ENCODE assay signal across 7 mouse cellular contexts in genomic region chr4:43655656-43656338, GRCm38 (mm10). TPM values are rescaled to one million over a fixed set of nuclear protein-coding genes. Genes with fewer than 3 reads are reported as not detected.
DNase-seq lines count a peak whose midpoint lies in the region; ATAC-seq and TF ChIP-seq lines count a peak whose summit lies in the region.

No protein-coding gene starts in this region.

- WGBS in spleen, adult 2 months: 11% methylated on average over 34 of the region's 34 CpGs
- WGBS in forebrain, embryonic 15.5 days: 5% methylated on average over 34 of the region's 34 CpGs
- 3% methylated on average over 34 of the region's 34 CpGs for WGBS in olfactory bulb, adult 2 months

- ATAC-seq in forebrain, embryonic 15.5 days (replicated peaks): peak; percentile 59

- TF ChIP-seq CTCF in spleen, adult 2 months (IDR thresholded peaks at IDR 0.05; ENCODE audit: extremely low read depth, insufficient read depth, insufficient read length, insufficient replicate concordance): no peak
- no peak for TF ChIP-seq CTCF in olfactory bulb, adult 2 months (IDR thresholded peaks at IDR 0.05; ENCODE audit: insufficient read depth, low read depth, low read length)

- H3K27ac ChIP-seq in spleen, adult 2 months (ENCODE audit: insufficient read depth, low read length): peak overlapping the region; percentile 61
- peak overlapping the region; percentile 92 for H3K27ac ChIP-seq in forebrain, embryonic 15.5 days (replicated peaks)
- H3K27ac ChIP-seq in olfactory bulb, adult 2 months (ENCODE audit: insufficient read depth, low read depth, low read length): peak overlapping the region; percentile 76

- no peaks in the 10 kb centered on the region for H3K9me3 ChIP-seq in forebrain, embryonic 15.5 days

- no peaks in the 10 kb centered on the region for H3K27me3 ChIP-seq in spleen, adult 2 months (ENCODE audit: control insufficient read depth, insufficient read depth, low read length)
- H3K27me3 ChIP-seq in forebrain, embryonic 15.5 days: 0 out of 2 replicates have a peak, but pooled peaks cover 6% of the 10 kb centered on the region

- TF ChIP-seq POLR2A in spleen, adult 2 months (IDR thresholded peaks at IDR 0.05; ENCODE audit: low read depth, low read length): no peak
- no peak for TF ChIP-seq POLR2A in olfactory bulb, adult 2 months (IDR thresholded peaks at IDR 0.05; ENCODE audit: insufficient read depth, low read depth, low read length)

- H3K4me2 ChIP-seq in forebrain, embryonic 15.5 days (replicated peaks): peak overlapping the region; percentile 87

- peaks cover 4% of the 10 kb centered on the region; the same call in 1 of the 2 replicates for H3K4me1 ChIP-seq in spleen, adult 2 months (ENCODE audit: control insufficient read depth, insufficient read depth, insufficient read length)
- H3K4me1 ChIP-seq in forebrain, embryonic 15.5 days: peaks cover 21% of the 10 kb centered on the region
- peaks cover 9% of the 10 kb centered on the region; the same call in 1 of the 2 replicates for H3K4me1 ChIP-seq in olfactory bulb, adult 2 months (ENCODE audit: control insufficient read depth, insufficient read depth, low read length)

- H3K4me3 ChIP-seq in spleen, adult 2 months (ENCODE audit: extremely low read depth, insufficient read depth, insufficient read length): peak overlapping the region; percentile 98
- peak overlapping the region; percentile 85 for H3K4me3 ChIP-seq in forebrain, embryonic 15.5 days
- H3K4me3 ChIP-seq in olfactory bulb, adult 2 months (ENCODE audit: insufficient read depth, low read depth, low read length): peak overlapping the region; percentile 74

- no peaks in the 10 kb centered on the region for H3K36me3 ChIP-seq in spleen, adult 2 months (ENCODE audit: control insufficient read depth, insufficient read depth, low read length)
- no peaks in the 10 kb centered on the region for H3K36me3 ChIP-seq in forebrain, embryonic 15.5 days

- no peak for DNase-seq in spleen, adult 2 months (ENCODE audit: low read depth in 1 of 2, low spot score in 2 of 2)
- no peak for DNase-seq in spleen, postnatal 10 days (ENCODE audit: low spot score in 2 of 2)
- DNase-seq in kidney, postnatal 36 days: peak; percentile 62 to 71
- DNase-seq in spleen, postnatal 14 days (ENCODE audit: low spot score in 2 of 2): no peak
- DNase-seq in adrenal gland, postnatal 25 days: no peak

- peak overlapping the region; percentile 85 for H3K9ac ChIP-seq in forebrain, embryonic 15.5 days (replicated peaks)

RNA-seq across cellular contexts. Expression of gene Hint2, which starts 0.5 kb away (rescaled TPM):
- polyA plus RNA-seq in spleen, adult 2 months (2012; rRNA removed): 23.2 and 26.6 TPM in 2 replicates
- 65.5 and 74.0 TPM in 2 replicates for polyA plus RNA-seq in forebrain, embryonic 15.5 days (2015; fragmentation: Nextera tagmentation; extraction: Ambion mirVana)
- polyA plus RNA-seq in olfactory bulb, adult 2 months (2012; ENCODE audit: insufficient read depth, insufficient read length, low replicate concordance, missing spikeins): not detected in 2 replicates
- 63.7 and 75.0 TPM in 2 replicates for total RNA-seq in adrenal gland, postnatal 25 days (2021)

RNA-seq across cellular contexts. Expression of gene Spag8, which starts 2.4 kb away (rescaled TPM):
- polyA plus RNA-seq in spleen, adult 2 months (2012; rRNA removed): 0.55 and 0.57 TPM in 2 replicates
- 4.3 and 6.7 TPM in 2 replicates for polyA plus RNA-seq in forebrain, embryonic 15.5 days (2015; fragmentation: Nextera tagmentation; extraction: Ambion mirVana)
- polyA plus RNA-seq in olfactory bulb, adult 2 months (2012; ENCODE audit: insufficient read depth, insufficient read length, low replicate concordance, missing spikeins): not detected in 2 replicates
- total RNA-seq in adrenal gland, postnatal 25 days (2021): 0.55 TPM in 1 of 2 replicates, not detected in the other

RNA-seq across cellular contexts. Expression of gene Tmem8b, which starts 13.0 kb away (rescaled TPM):
- 3.8 and 4.5 TPM in 2 replicates for polyA plus RNA-seq in spleen, adult 2 months (2012; rRNA removed)
- polyA plus RNA-seq in forebrain, embryonic 15.5 days (2015; fragmentation: Nextera tagmentation; extraction: Ambion mirVana): 16.2 TPM in 2 replicates
- polyA plus RNA-seq in olfactory bulb, adult 2 months (2012; ENCODE audit: insufficient read depth, insufficient read length, low replicate concordance, missing spikeins): not detected in 2 replicates
- 4.3 and 7.4 TPM in 2 replicates for total RNA-seq in adrenal gland, postnatal 25 days (2021)

RNA-seq across cellular contexts. Expression of gene Fam221b, which starts 13.1 kb away (rescaled TPM):
- not detected in 2 replicates for polyA plus RNA-seq in spleen, adult 2 months (2012; rRNA removed)
- 1.6 and 1.7 TPM in 2 replicates for polyA plus RNA-seq in forebrain, embryonic 15.5 days (2015; fragmentation: Nextera tagmentation; extraction: Ambion mirVana)
- not detected in 2 replicates for polyA plus RNA-seq in olfactory bulb, adult 2 months (2012; ENCODE audit: insufficient read depth, insufficient read length, low replicate concordance, missing spikeins)
- total RNA-seq in adrenal gland, postnatal 25 days (2021): 0.21 TPM in 1 of 2 replicates, not detected in the other

RNA-seq across cellular contexts. Expression of gene Npr2, which starts 24.1 kb away (rescaled TPM):
- 10.2 and 13.6 TPM in 2 replicates for polyA plus RNA-seq in spleen, adult 2 months (2012; rRNA removed)
- 12.7 and 15.4 TPM in 2 replicates for polyA plus RNA-seq in forebrain, embryonic 15.5 days (2015; fragmentation: Nextera tagmentation; extraction: Ambion mirVana)
- polyA plus RNA-seq in olfactory bulb, adult 2 months (2012; ENCODE audit: insufficient read depth, insufficient read length, low replicate concordance, missing spikeins): not detected in 2 replicates
- total RNA-seq in adrenal gland, postnatal 25 days (2021): 26.9 and 37.9 TPM in 2 replicates

Comparison
In these comparisons a context has a peak if more than half of its experiments do, and no peak if none do; other contexts are left out.
1. DNase-seq: peak in kidney, postnatal 36 days (2 of 2); none in spleen, adult 2 months (0 of 2), spleen, postnatal 10 days (0 of 2), spleen, postnatal 14 days (0 of 2) and adrenal gland, postnatal 25 days (single experiment).
2. RNA of gene Hint2, which starts 0.5 kb away (polyA plus RNA-seq): 65.5 to 74.0 TPM in forebrain, embryonic 15.5 days and 23.2 to 26.6 TPM in spleen, adult 2 months; not detected in olfactory bulb, adult 2 months; every median in the first group is over 10 times any median in the second.
3. Peak in every context shown above with its lines, with median percentiles within 50 percentile points of each other: H3K27ac ChIP-seq and H3K4me3 ChIP-seq.